Mouse (Mus musculus): ENCODE results near the gene Zdhhc4. TPM values are rescaled to one million over a fixed set of nuclear protein-coding genes. Genes with fewer than 3 reads are reported as not detected.
A peak's percentile ranks its signal among the peaks of the same experiment; 100 is the strongest.

The Zdhhc4 gene
- polyA plus RNA-seq, 1 experiment from 2014 or later: 36.4 TPM

- H3K27me3 ChIP-seq: no peaks in the 10 kb centered on the region
- H3K27ac ChIP-seq: no peak overlapping the region
- H3K4me3 ChIP-seq (replicated peaks): no peak overlapping the region
- H3K4me1 ChIP-seq (replicated peaks): peaks cover 36% of the 10 kb centered on the region
- WGBS (ENCODE audit: insufficient replicate concordance): 87% methylated on average over 5 of the region's 5 CpGs
- peaks cover 79% of the 10 kb centered on the region for H3K36me3 ChIP-seq
- H3K9ac ChIP-seq: no peak overlapping the region
- H3K9me3 ChIP-seq (replicated peaks): no peaks in the 10 kb centered on the region
- H3K4me2 ChIP-seq: no peak overlapping the region
- ATAC-seq (ENCODE audit: low read depth) (no peak), DNase-seq (no peak)
Measured at GRCm38 (mm10) chr5:143316605-143317287, 12.3 kb downstream of the Zdhhc4 start.

GRCm38 (mm10) chr5:143315514-143315888, 13.6 kb downstream of the Zdhhc4 start:
- H3K27me3 ChIP-seq: no peaks in the 10 kb centered on the region
- no peak for DNase-seq
- peak overlapping the region; percentile 93 for H3K9ac ChIP-seq
- WGBS (ENCODE audit: insufficient replicate concordance): 18% methylated on average over 8 of the region's 8 CpGs
- peaks cover 48% of the 10 kb centered on the region for H3K4me1 ChIP-seq (replicated peaks)
- peak overlapping the region; percentile 87 for H3K4me2 ChIP-seq
- H3K9me3 ChIP-seq (replicated peaks): no peaks in the 10 kb centered on the region
- ATAC-seq (ENCODE audit: low read depth): no peak; the same call in 1 of the 2 replicates
- H3K27ac ChIP-seq: peak overlapping the region; percentile 57
- H3K4me3 ChIP-seq (replicated peaks): peak overlapping the region; percentile 89
- H3K36me3 ChIP-seq: peaks cover 79% of the 10 kb centered on the region

- Histone ChIP-seq H3K36me3 (peaks cover 79% of the 10 kb centered on the region), H3K4me1 (replicated peaks) (peaks cover 54% of the 10 kb centered on the region), H3K4me3 (replicated peaks) (peak within 1 kb of the TSS; percentile 89), H3K9me3 (replicated peaks) (no peaks in the 10 kb centered on the region), H3K27ac (peak within 1 kb of the TSS; percentile 87), H3K4me2 (peak within 1 kb of the TSS; percentile 87), H3K9ac (peak within 1 kb of the TSS; percentile 93), H3K27me3 (no peaks in the 10 kb centered on the region)
- DNase-seq (peak; percentile 82), ATAC-seq (ENCODE audit: low read depth) (peak; percentile 79)
- under 1% methylated on average over 98 of the region's 101 CpGs for WGBS (ENCODE audit: insufficient replicate concordance)
Measured at GRCm38 (mm10) chr5:143314730-143315513, 14.1 kb downstream of the Zdhhc4 start, which contains the start of gene E130309D02Rik. E130309D02Rik (minus strand) TSS chr5:143315360.

DNA sequence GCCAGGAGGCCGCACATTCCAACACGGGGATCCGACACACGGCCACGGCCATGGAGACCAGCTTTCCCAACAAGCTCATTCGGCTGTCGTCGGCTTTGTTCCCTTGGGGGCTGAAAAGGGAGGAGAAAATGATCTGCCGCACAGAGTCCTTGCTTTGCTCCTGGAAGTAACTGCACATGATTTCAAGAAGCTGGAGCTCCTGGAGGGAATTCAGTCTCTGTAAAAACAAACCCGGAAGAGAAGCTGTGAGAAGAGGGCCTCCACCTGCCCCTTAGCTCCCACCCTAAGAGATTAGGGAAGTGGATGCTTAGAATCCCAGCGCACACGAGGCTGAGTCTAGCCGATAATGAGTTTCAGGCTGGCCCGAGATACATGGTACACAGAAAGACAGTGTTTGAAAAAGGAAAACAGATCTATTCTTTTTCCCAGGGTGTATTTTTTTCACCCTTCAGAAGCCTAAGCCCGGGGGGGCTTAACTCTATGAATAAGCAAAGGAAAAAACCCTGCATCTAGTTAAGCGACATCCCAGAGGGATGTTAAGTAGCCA, 14.8 kb downstream of the Zdhhc4 start:
- ATAC-seq (ENCODE audit: low read depth): peak; percentile 71
- H3K27me3 ChIP-seq: no peaks in the 10 kb centered on the region

DNA sequence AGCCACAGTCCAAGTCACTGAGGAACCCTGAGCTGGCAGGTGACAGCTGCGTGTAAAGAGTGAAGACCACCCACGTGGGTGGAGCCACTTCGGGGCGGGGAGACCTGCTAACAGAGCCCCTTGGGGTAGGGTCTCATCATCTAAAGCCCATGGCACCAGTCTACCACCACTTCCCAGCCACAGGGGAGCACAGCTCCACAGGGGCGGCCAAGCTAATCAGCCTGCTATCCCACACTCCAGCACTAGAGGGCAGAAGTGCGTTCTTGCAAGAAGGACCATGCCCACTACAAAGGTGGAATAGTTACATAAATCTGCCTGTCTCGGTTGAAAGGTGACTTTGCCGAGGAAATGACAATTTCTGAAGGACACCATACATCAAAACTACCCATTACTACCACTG, 17.2 kb downstream of the Zdhhc4 start:
- Histone ChIP-seq H3K4me2 (no peak overlapping the region), H3K9me3 (replicated peaks) (no peaks in the 10 kb centered on the region), H3K9ac (no peak overlapping the region), H3K36me3 (peaks cover 79% of the 10 kb centered on the region), H3K27me3 (no peaks in the 10 kb centered on the region), H3K4me3 (replicated peaks) (no peak overlapping the region), H3K4me1 (replicated peaks) (peaks cover 55% of the 10 kb centered on the region), H3K27ac (no peak overlapping the region)
- no peak for ATAC-seq (ENCODE audit: low read depth)
- DNase-seq: peak; percentile 73
- WGBS (ENCODE audit: insufficient replicate concordance): 50% methylated on average over 8 of the region's 8 CpGs

More for the DNA sequence above, 14.8 kb downstream of the Zdhhc4 start:
- Histone ChIP-seq H3K9me3 (replicated peaks) (no peaks in the 10 kb centered on the region), H3K4me3 (replicated peaks) (peak overlapping the region; percentile 89), H3K36me3 (peaks cover 79% of the 10 kb centered on the region), H3K4me2 (peak overlapping the region; percentile 87), H3K4me1 (replicated peaks) (peaks cover 55% of the 10 kb centered on the region), H3K9ac (peak overlapping the region; percentile 93), H3K27ac (peak overlapping the region; percentile 87)
- DNase-seq: peak; percentile 31
- 8% methylated on average over 16 of the region's 16 CpGs for WGBS (ENCODE audit: insufficient replicate concordance)

- ATAC-seq (ENCODE audit: low read depth): no peak
- Histone ChIP-seq H3K27me3 (no peaks in the 10 kb centered on the region), H3K9me3 (replicated peaks) (no peaks in the 10 kb centered on the region), H3K9ac (0 out of 2 replicates have a peak overlapping the region, but pooled peaks have one; percentile 7), H3K4me2 (no peak overlapping the region), H3K36me3 (peaks cover 87% of the 10 kb centered on the region), H3K4me3 (replicated peaks) (no peak overlapping the region), H3K4me1 (replicated peaks) (peaks cover 46% of the 10 kb centered on the region), H3K27ac (no peak overlapping the region)
- DNase-seq: no peak
- WGBS (ENCODE audit: insufficient replicate concordance): 91% methylated on average over 7 of the region's 7 CpGs
Measured at GRCm38 (mm10) chr5:143309916-143310315, 19.1 kb downstream of the Zdhhc4 start.

- Histone ChIP-seq H3K27ac (no peak overlapping the region), H3K4me3 (replicated peaks) (no peak overlapping the region), H3K4me2 (no peak overlapping the region), H3K9me3 (replicated peaks) (no peaks in the 10 kb centered on the region), H3K9ac (no peak overlapping the region), H3K36me3 (peaks cover 96% of the 10 kb centered on the region), H3K4me1 (replicated peaks) (peaks cover 40% of the 10 kb centered on the region), H3K27me3 (no peaks in the 10 kb centered on the region)
- 84% methylated on average over 5 of the region's 5 CpGs for WGBS (ENCODE audit: insufficient replicate concordance)
- no peak for ATAC-seq (ENCODE audit: low read depth)
- DNase-seq: no peak
Measured at GRCm38 (mm10) chr5:143308825-143309224, 20.2 kb downstream of the Zdhhc4 start.

DNA sequence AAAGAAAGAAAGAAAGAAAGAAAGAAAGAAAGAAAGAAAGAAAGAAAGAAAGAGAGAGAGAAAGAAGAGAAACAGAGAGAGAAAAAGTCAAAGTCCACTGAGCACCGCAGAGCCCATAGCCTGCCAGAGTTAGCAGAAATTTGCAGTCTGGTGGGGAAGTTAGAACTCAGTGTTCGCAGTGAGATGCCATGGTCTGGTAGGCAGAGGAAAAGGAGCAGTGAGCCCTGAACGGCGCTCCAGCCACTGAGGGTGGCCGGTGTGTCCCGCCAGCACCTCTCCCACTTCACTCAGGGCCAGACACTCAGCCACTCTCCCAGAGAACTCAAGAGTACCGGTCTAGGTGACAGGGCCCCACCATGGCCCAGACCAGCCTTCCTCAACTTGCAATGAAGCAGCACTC, 24.8 kb downstream of the Zdhhc4 start:
- Histone ChIP-seq H3K9ac (no peak overlapping the region), H3K27ac (no peak overlapping the region), H3K9me3 (replicated peaks) (no peaks in the 10 kb centered on the region), H3K4me3 (replicated peaks) (no peak overlapping the region), H3K36me3 (peaks cover 98% of the 10 kb centered on the region), H3K4me2 (no peak overlapping the region), H3K27me3 (no peaks in the 10 kb centered on the region), H3K4me1 (replicated peaks) (no peaks in the 10 kb centered on the region)
- no peak for ATAC-seq (ENCODE audit: low read depth)
- 87% methylated on average over 7 of the region's 7 CpGs for WGBS (ENCODE audit: insufficient replicate concordance)
- no peak for DNase-seq

GRCm38 (mm10) chr5:143301296-143301695, 27.8 kb downstream of the Zdhhc4 start:
- no peaks in the 10 kb centered on the region; the same call in 1 of the 2 replicates for H3K4me1 ChIP-seq (replicated peaks)
- H3K9me3 ChIP-seq (replicated peaks): no peaks in the 10 kb centered on the region
- no peak for DNase-seq
- H3K9ac ChIP-seq: no peak overlapping the region
- H3K36me3 ChIP-seq: peaks cover 75% of the 10 kb centered on the region
- no peak overlapping the region for H3K27ac ChIP-seq
- no peak overlapping the region for H3K4me2 ChIP-seq
- no peak overlapping the region for H3K4me3 ChIP-seq (replicated peaks)
- 80% methylated on average over 8 of the region's 8 CpGs for WGBS (ENCODE audit: insufficient replicate concordance)
- ATAC-seq (ENCODE audit: low read depth): no peak; the same call in 1 of the 2 replicates
- H3K27me3 ChIP-seq: no peaks in the 10 kb centered on the region

DNA sequence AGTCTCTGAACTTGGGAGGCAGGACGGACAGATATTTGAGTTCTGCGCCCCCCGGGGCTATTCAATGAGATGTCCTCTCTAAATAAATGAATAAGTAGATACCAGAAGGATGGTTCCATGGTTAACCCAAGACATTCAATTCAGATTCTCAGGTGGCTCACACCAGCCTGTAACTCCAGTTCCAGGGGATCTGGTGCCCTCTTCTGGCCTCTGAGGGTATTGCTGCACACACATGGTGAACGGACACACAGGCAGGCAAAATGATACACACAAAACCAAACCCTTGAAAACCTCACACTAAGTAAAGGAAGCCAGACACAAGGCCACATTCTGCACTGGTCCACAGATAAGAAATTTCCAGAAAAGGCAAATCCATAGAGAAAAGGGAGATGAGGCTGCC, 29.4 kb downstream of the Zdhhc4 start:
- H3K9ac ChIP-seq: no peak overlapping the region
- H3K27ac ChIP-seq: no peak overlapping the region
- H3K9me3 ChIP-seq (replicated peaks): no peaks in the 10 kb centered on the region
- no peaks in the 10 kb centered on the region; the same call in 1 of the 2 replicates for H3K4me1 ChIP-seq (replicated peaks)
- DNase-seq (peak; percentile 26), ATAC-seq (ENCODE audit: low read depth) (no peak)
- WGBS (ENCODE audit: insufficient replicate concordance): 88% methylated on average over 4 of the region's 4 CpGs
- H3K4me3 ChIP-seq (replicated peaks): no peak overlapping the region
- H3K36me3 ChIP-seq: peaks cover 59% of the 10 kb centered on the region
- no peak overlapping the region for H3K4me2 ChIP-seq
- H3K27me3 ChIP-seq: peaks cover under 1% of the 10 kb centered on the region; the same call in 1 of the 2 replicates

GRCm38 (mm10) chr5:143298391-143298790, 30.7 kb downstream of the Zdhhc4 start:
- Histone ChIP-seq H3K9me3 (replicated peaks) (no peaks in the 10 kb centered on the region), H3K27me3 (peaks cover 13% of the 10 kb centered on the region), H3K4me1 (replicated peaks) (no peaks in the 10 kb centered on the region; the same call in 1 of the 2 replicates), H3K9ac (no peak overlapping the region), H3K4me2 (no peak overlapping the region), H3K36me3 (peaks cover 48% of the 10 kb centered on the region), H3K27ac (no peak overlapping the region), H3K4me3 (replicated peaks) (no peak overlapping the region)
- DNase-seq: no peak
- ATAC-seq (ENCODE audit: low read depth): no peak
- WGBS (ENCODE audit: insufficient replicate concordance): 89% methylated on average over 7 of the region's 7 CpGs
